Mouse (Mus musculus) forebrain, embryonic 15.5 days (tissue): ENCODE data around the gene Sept12. TPM values are rescaled to one million over a fixed set of nuclear protein-coding genes. Genes with fewer than 3 reads are reported as not detected.
A peak's percentile ranks its signal among the peaks of the same experiment; 100 is the strongest.

Experiments used
- ATAC-seq: fragments of 200-750 bp; cut with Nextera tagmentation; replicated peaks from 2 replicates; pipeline ENCODE4 v1.8.0; 2017; ENCODE audit warnings: mild to moderate bottlenecking, moderate TSS enrichment, moderate library complexity
- H3K27ac ChIP-seq: fragments of 300-500 bp; sonication (generic); replicated peaks from 2 replicates; pipeline ENCODE4 v1.5.1; 2015; ENCODE audit warnings: mild to moderate bottlenecking, inconsistent platforms
- H3K27me3 ChIP-seq: fragments of 300-500 bp; sonication (generic); 2 replicates; pipeline ENCODE4 v1.6.1; 2015; ENCODE audit warnings: inconsistent platforms
- H3K36me3 ChIP-seq: fragments of 300-500 bp; sonication (generic); 2 replicates; pipeline ENCODE4 v1.6.1; 2015; ENCODE audit warnings: mild to moderate bottlenecking, inconsistent platforms
- H3K4me1 ChIP-seq: fragments of 300-500 bp; sonication (generic); 2 replicates; pipeline ENCODE4 v1.6.1; 2015; ENCODE audit warnings: inconsistent platforms
- H3K4me2 ChIP-seq: fragments of 300-500 bp; sonication (generic); replicated peaks from 2 replicates; pipeline ENCODE4 v1.6.1; 2015; ENCODE audit warnings: mild to moderate bottlenecking, inconsistent platforms
- H3K4me3 ChIP-seq: fragments of 300-500 bp; sonication (generic); 2 replicates; pipeline ENCODE4 v1.5.1; 2015; ENCODE audit warnings: mild to moderate bottlenecking, inconsistent platforms
- H3K9ac ChIP-seq: fragments of 300-500 bp; sonication (generic); replicated peaks from 2 replicates; pipeline ENCODE4 v1.6.1; 2015; ENCODE audit warnings: mild to moderate bottlenecking, inconsistent platforms
- H3K9me3 ChIP-seq: fragments of 300-500 bp; sonication (generic); 2 replicates; pipeline ENCODE4 v1.6.1; 2016; ENCODE audit warnings: inconsistent platforms
- WGBS: fragments of 180-500 bp; shearing (Covaris S2); methylation state at CpG from one replicate; pipeline ENCODE4 v1.1.7; 2015; ENCODE audit warnings: mixed read lengths; 5-methylcytosine and 5-hydroxymethylcytosine counted together
- polyA plus RNA-seq: library from polyadenylated mRNA; unstranded; fragments of >200 nt; fragmentation: Nextera tagmentation; extraction: Ambion mirVana; gene quantifications from 2 replicates; pipeline ENCODE4 v1.2.1, GENCODE M21; 2015

The Sept12 gene
- not detected in 2 replicates for polyA plus RNA-seq

DNA sequence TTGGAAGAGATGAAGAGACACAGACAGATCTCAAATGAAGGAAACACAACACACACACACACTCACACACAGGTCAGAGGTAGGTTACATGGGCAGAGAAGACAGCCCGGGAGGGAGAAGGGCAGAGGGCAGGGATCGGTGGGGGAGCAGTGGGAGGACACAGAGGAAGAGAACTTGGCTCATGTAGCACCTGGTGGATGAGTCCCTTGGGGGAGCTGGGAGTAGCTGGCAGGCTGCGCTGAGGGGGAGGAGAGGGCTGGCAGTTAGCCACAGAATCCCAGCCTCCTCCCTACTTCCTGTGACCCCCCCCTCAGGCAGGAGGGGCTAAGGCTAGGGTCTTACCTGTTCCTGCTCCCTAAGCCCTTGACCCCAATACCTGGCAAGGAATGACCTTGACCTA lies at the start of gene Sept12:
TSS of gene Sept12 (minus strand) at position 300 of the 400 bp plus-strand sequence.
- H3K9ac ChIP-seq = no peak within 1 kb of the TSS
- no peak for ATAC-seq
- no peak within 1 kb of the TSS for H3K27ac ChIP-seq
- no peak within 1 kb of the TSS for H3K4me2 ChIP-seq
- peaks cover 3% of the 10 kb centered on the region; the same call in 1 of the 2 replicates for H3K27me3 ChIP-seq
- H3K36me3 ChIP-seq = no peaks in the 10 kb centered on the region
- H3K4me3 ChIP-seq = no peak within 1 kb of the TSS
- H3K9me3 ChIP-seq = no peaks in the 10 kb centered on the region
- H3K4me1 ChIP-seq = no peaks in the 10 kb centered on the region
- WGBS = 53% methylated on average over 3 of the region's 3 CpGs

DNA sequence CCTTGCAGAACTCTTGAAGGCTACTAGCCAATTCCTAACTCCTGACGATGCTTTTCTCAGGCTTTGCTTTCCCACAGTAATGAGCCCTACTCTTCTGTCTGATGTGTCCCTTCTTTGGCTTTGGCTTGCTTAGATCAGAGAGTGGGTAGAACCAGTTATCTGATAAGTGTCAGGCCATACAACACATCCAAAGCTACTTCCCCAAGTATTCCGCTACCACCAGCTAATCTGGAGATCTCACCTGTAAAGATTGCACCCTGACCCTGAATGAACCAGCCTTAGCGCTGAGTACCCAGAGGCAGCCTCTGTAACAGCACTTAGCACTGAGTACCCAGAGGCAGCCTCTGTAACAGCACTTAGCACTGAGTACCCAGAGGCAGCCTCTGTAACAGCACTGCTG lies 47.7 kb upstream of the Sept12 start:
- Histone ChIP-seq H3K9me3 (no peaks in the 10 kb centered on the region), H3K4me2 (no peak overlapping the region), H3K27ac (no peak overlapping the region), H3K4me3 (no peak overlapping the region), H3K9ac (no peak overlapping the region), H3K27me3 (no peaks in the 10 kb centered on the region), H3K4me1 (peaks cover 17% of the 10 kb centered on the region), H3K36me3 (peaks cover 69% of the 10 kb centered on the region)
- WGBS = 97% methylated on average over 3 of the region's 3 CpGs
- ATAC-seq = no peak

DNA sequence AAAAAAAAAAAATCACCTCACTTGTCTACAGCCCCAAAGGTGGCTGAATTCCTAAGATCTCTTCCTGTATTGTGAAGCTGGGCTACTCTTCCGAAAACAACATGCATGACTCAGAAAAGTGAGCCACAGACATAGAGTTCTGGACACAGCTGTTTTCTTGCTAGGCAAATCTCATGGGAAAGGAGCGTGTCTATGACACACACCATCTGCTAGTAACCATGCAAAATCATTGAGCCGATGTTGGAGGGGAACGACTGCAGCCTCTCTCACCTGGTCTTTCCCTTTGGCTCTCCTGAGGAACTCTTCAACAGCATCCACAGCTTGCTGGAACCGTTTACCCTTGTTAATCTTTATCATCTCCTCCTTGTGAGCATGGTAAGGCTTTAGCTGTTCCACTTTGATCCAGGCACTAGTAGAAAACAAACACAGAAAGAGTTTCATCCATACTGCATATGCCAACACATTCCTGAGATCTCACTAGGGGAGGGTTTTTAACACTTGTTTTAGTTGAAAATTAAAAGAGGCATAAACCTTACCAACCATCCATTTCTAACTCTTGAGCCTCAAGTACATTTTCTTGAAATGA lies 39.1 kb upstream of the Sept12 start:
- H3K36me3 ChIP-seq = peaks cover 96% of the 10 kb centered on the region
- no peak overlapping the region for H3K4me3 ChIP-seq
- no peak overlapping the region for H3K4me2 ChIP-seq
- H3K9me3 ChIP-seq = no peaks in the 10 kb centered on the region
- H3K27me3 ChIP-seq = no peaks in the 10 kb centered on the region
- no peak for ATAC-seq
- H3K9ac ChIP-seq = no peak overlapping the region
- H3K4me1 ChIP-seq = no peaks in the 10 kb centered on the region
- 95% methylated on average over 5 of the region's 5 CpGs for WGBS
- H3K27ac ChIP-seq = no peak overlapping the region

DNA sequence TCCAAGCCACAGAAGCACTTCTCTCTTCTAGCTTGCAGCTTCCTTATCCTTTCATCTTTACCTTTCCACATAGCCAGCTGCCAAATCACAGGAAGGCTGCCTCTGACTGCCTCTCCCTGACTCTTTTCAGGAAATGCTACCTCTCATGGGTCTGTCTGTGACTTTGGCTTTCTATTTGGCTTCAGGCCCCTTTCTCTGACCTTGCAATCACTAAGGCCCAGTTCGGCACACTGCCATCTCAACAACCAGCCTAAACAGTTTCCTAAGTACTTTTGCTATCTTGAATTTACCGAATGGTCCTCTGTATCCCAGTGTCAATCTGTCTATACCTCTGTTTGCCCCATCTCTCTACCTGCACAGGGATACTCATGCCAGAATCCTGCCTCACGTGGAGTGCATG lies 37.9 kb upstream of the Sept12 start:
- Histone ChIP-seq H3K36me3 (peaks cover 96% of the 10 kb centered on the region), H3K4me1 (no peaks in the 10 kb centered on the region), H3K27me3 (no peaks in the 10 kb centered on the region), H3K27ac (no peak overlapping the region), H3K9me3 (no peaks in the 10 kb centered on the region), H3K4me3 (no peak overlapping the region), H3K9ac (no peak overlapping the region), H3K4me2 (no peak overlapping the region)
- 92% methylated on average over 3 of the region's 3 CpGs for WGBS
- no peak for ATAC-seq

- no peak overlapping the region for H3K4me3 ChIP-seq
- no peaks in the 10 kb centered on the region for H3K9me3 ChIP-seq
- no peaks in the 10 kb centered on the region for H3K27me3 ChIP-seq
- peaks cover 97% of the 10 kb centered on the region for H3K36me3 ChIP-seq
- WGBS = 60% methylated on average over 2 of the region's 2 CpGs
- H3K4me2 ChIP-seq = no peak overlapping the region
- H3K27ac ChIP-seq = no peak overlapping the region
- no peaks in the 10 kb centered on the region for H3K4me1 ChIP-seq
- no peak overlapping the region for H3K9ac ChIP-seq
- no peak for ATAC-seq
Observed at GRCm38 (mm10) chr16:5029847-5030246, 32.2 kb upstream of the Sept12 start.

GRCm38 (mm10) chr16:5024021-5024420 lies 26.4 kb upstream of the Sept12 start:
- peaks cover 96% of the 10 kb centered on the region for H3K36me3 ChIP-seq
- no peak overlapping the region for H3K4me2 ChIP-seq
- H3K4me3 ChIP-seq = no peak overlapping the region
- no peak overlapping the region for H3K27ac ChIP-seq
- no peaks in the 10 kb centered on the region for H3K9me3 ChIP-seq
- no peaks in the 10 kb centered on the region for H3K4me1 ChIP-seq
- ATAC-seq = no peak
- 91% methylated on average over 3 of the region's 3 CpGs for WGBS
- no peaks in the 10 kb centered on the region for H3K27me3 ChIP-seq
- H3K9ac ChIP-seq = no peak overlapping the region

- H3K4me2 ChIP-seq = no peak overlapping the region
- ATAC-seq = no peak
- no peak overlapping the region for H3K9ac ChIP-seq
- H3K9me3 ChIP-seq = no peaks in the 10 kb centered on the region
- no peak overlapping the region for H3K4me3 ChIP-seq
- H3K27ac ChIP-seq = no peak overlapping the region
- peaks cover 11% of the 10 kb centered on the region for H3K4me1 ChIP-seq
- peaks cover 52% of the 10 kb centered on the region for H3K36me3 ChIP-seq
- no peaks in the 10 kb centered on the region for H3K27me3 ChIP-seq
- 94% methylated on average over 4 of the region's 4 CpGs for WGBS
Observed at GRCm38 (mm10) chr16:5014578-5014977, 16.9 kb upstream of the Sept12 start.

- ATAC-seq = peak; percentile 99
- H3K27ac ChIP-seq = peak within 1 kb of the TSS; percentile 77
- H3K9ac ChIP-seq = peak within 1 kb of the TSS; percentile 71
- H3K36me3 ChIP-seq = peaks cover 39% of the 10 kb centered on the region
- peak within 1 kb of the TSS; percentile 67 for H3K4me2 ChIP-seq
- no peaks in the 10 kb centered on the region for H3K27me3 ChIP-seq
- peaks cover 11% of the 10 kb centered on the region for H3K4me1 ChIP-seq
- no peaks in the 10 kb centered on the region for H3K9me3 ChIP-seq
- 1% methylated on average over 57 of the region's 63 CpGs for WGBS
- H3K4me3 ChIP-seq = peak within 1 kb of the TSS; percentile 60
Observed at GRCm38 (mm10) chr16:5013054-5013838, 15.6 kb upstream of the Sept12 start, which contains the start of gene Rogdi. TSS of gene Rogdi (minus strand) at chr16:5013553.

- Histone ChIP-seq H3K27me3 (no peaks in the 10 kb centered on the region), H3K36me3 (peaks cover 29% of the 10 kb centered on the region), H3K27ac (peak overlapping the region; percentile 77; the same call in 1 of the 2 replicates), H3K4me3 (peak overlapping the region; percentile 60), H3K9me3 (no peaks in the 10 kb centered on the region), H3K4me1 (peaks cover 11% of the 10 kb centered on the region), H3K4me2 (peak overlapping the region; percentile 67), H3K9ac (peak overlapping the region; percentile 71)
- ATAC-seq = no peak
- 50% methylated on average over 13 of the region's 13 CpGs for WGBS
Observed at GRCm38 (mm10) chr16:5012036-5013005, 14.7 kb upstream of the Sept12 start.

GRCm38 (mm10) chr16:5011285-5011684 lies 13.6 kb upstream of the Sept12 start:
- Histone ChIP-seq H3K27ac (no peak overlapping the region), H3K4me3 (no peak overlapping the region), H3K4me1 (peaks cover 11% of the 10 kb centered on the region), H3K9me3 (no peaks in the 10 kb centered on the region), H3K36me3 (peaks cover 19% of the 10 kb centered on the region), H3K4me2 (no peak overlapping the region), H3K27me3 (no peaks in the 10 kb centered on the region), H3K9ac (no peak overlapping the region)
- no peak for ATAC-seq
- 91% methylated on average over 7 of the region's 7 CpGs for WGBS

GRCm38 (mm10) chr16:5010371-5010935 lies 12.8 kb upstream of the Sept12 start:
- ATAC-seq = no peak
- Histone ChIP-seq H3K36me3 (peaks cover 11% of the 10 kb centered on the region), H3K4me3 (no peak overlapping the region), H3K9ac (no peak overlapping the region), H3K4me2 (no peak overlapping the region), H3K9me3 (no peaks in the 10 kb centered on the region), H3K27ac (no peak overlapping the region), H3K27me3 (no peaks in the 10 kb centered on the region), H3K4me1 (peaks cover 11% of the 10 kb centered on the region)
- 95% methylated on average over 10 of the region's 10 CpGs for WGBS
